Mouse (Mus musculus) small intestine, adult 2 months (tissue): ENCODE results near the gene Slc10a1. TPM values are rescaled to one million over a fixed set of nuclear protein-coding genes. Genes with fewer than 3 reads are reported as not detected.

Experiments
- H3K27ac ChIP-seq: fragments of 200-500 bp; 2 replicates; pipeline ENCODE4 v1.5.1; 2012; ENCODE audit warnings: low read depth, low read length, control low read depth, inconsistent platforms; ENCODE audit not compliant: insufficient read depth
- H3K27me3 ChIP-seq: fragments of 200-500 bp; 2 replicates; pipeline ENCODE4 v1.6.1; 2012; ENCODE audit warnings: mild to moderate bottlenecking, moderate library complexity, low read length, inconsistent platforms; ENCODE audit not compliant: control insufficient read depth, insufficient read depth
- H3K36me3 ChIP-seq: fragments of 200-500 bp; 2 replicates; pipeline ENCODE4 v1.6.1; 2012; ENCODE audit warnings: mild to moderate bottlenecking, low read length, control low read depth, inconsistent platforms; ENCODE audit not compliant: control insufficient read depth, insufficient read depth
- H3K4me1 ChIP-seq: fragments of 200-500 bp; 2 replicates; pipeline ENCODE4 v1.6.1; 2012; ENCODE audit warnings: low read length, inconsistent platforms, mixed read lengths; ENCODE audit not compliant: control insufficient read depth, insufficient read depth, insufficient read length
- H3K4me3 ChIP-seq: fragments of 200-500 bp; 2 replicates; pipeline ENCODE4 v1.5.1; 2012; ENCODE audit warnings: low read depth, mild to moderate bottlenecking, control low read depth, inconsistent platforms, low read length, moderate library complexity
- CTCF ChIP-seq: fragments of 200-500 bp; IDR thresholded peaks from 2 replicates; pipeline ENCODE4 v1.5.1; 2012; ENCODE audit warnings: low read depth, mild to moderate bottlenecking, control low read depth, inconsistent platforms, low read length, moderate library complexity, mixed read lengths; ENCODE audit not compliant: insufficient replicate concordance, insufficient read length; ENCODE audit errors: extremely low read depth
- POLR2A ChIP-seq: fragments of 200-500 bp; IDR thresholded peaks from 2 replicates; pipeline ENCODE4 v1.6.1; 2012; ENCODE audit warnings: low read depth, mild to moderate bottlenecking, control low read depth, inconsistent platforms, low read length, moderate library complexity
- WGBS: fragments of 180-500 bp; shearing (Covaris S2); methylation state at CpG from one replicate; pipeline ENCODE4 v1.1.7; 2018; 5-methylcytosine and 5-hydroxymethylcytosine counted together
- polyA plus RNA-seq: library from polyadenylated mRNA; depleted of rRNA; stranded (reverse); fragments of >200 nt; gene quantifications from 2 replicates; pipeline ENCODE4 v1.2.3, GENCODE M21; 2012

The Slc10a1 gene
- polyA plus RNA-seq, 1 experiment: not detected

DNA sequence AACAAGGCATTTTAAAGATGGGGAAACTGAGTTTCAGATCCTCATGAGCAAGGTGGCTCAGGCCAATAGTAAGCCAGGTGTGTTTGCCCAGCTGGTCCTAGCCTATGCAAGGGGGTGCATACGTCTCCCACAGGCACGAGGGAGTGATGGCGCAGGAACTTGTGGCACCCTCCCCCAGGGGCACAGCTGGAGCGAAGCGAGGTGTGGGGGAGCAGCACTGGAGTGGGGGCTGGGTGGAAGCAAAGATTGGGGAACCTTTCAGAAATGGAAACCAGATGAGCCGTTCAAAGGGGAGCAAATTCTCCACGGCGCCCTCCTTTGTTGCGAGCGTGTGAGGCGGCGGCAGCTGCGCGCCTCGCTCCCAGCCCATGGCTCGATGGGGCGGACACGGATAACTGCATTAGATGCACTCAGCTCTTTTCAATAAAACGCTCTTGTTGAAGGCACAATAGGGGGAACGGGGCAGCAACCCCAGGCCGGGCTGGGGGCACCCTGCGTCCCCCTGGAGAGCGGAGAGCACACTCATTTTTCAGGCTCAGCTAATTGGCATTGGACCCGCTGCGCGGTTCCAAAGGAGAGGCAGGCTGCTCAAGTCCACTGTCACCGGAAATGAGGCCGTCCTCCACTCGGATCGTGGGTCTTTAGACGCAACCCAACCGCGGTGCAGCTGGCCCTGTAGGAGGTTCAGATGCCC is 30.2 kb upstream of the Slc10a1 start:
- no peak for TF ChIP-seq CTCF
- no peak for TF ChIP-seq POLR2A
- Histone ChIP-seq H3K27ac (no peak overlapping the region), H3K4me3 (no peak overlapping the region), H3K27me3 (peaks cover 8% of the 10 kb centered on the region; the same call in 1 of the 2 replicates), H3K36me3 (no peaks in the 10 kb centered on the region), H3K4me1 (no peaks in the 10 kb centered on the region; the same call in 1 of the 2 replicates)
- 16% methylated on average over 33 of the region's 33 CpGs for WGBS

DNA sequence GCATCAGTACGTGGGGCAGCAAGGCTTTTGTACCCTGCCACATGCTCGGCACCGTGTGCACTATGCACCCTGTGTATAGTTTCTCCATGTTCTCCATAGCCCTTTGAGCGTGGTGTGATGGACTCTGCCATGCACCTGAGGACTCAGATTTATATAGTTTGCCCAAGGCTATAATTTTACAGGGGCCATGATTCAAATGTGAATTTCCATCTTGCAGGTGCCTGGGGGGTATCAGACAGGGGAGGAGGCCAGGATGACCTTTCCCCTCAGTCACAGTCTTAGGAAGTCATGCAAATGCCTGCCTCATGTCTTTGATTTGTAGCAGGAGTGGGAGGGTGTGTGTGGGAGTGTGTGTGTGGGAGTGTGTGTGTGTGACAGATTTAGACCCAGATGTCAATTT is 29.1 kb upstream of the Slc10a1 start:
- H3K36me3 ChIP-seq: no peaks in the 10 kb centered on the region
- H3K4me3 ChIP-seq: no peak overlapping the region
- no peak for TF ChIP-seq POLR2A
- no peak for TF ChIP-seq CTCF
- peaks cover 8% of the 10 kb centered on the region; the same call in 1 of the 2 replicates for H3K27me3 ChIP-seq
- 82% methylated on average over 4 of the region's 4 CpGs for WGBS
- no peaks in the 10 kb centered on the region; the same call in 1 of the 2 replicates for H3K4me1 ChIP-seq
- no peak overlapping the region for H3K27ac ChIP-seq

DNA sequence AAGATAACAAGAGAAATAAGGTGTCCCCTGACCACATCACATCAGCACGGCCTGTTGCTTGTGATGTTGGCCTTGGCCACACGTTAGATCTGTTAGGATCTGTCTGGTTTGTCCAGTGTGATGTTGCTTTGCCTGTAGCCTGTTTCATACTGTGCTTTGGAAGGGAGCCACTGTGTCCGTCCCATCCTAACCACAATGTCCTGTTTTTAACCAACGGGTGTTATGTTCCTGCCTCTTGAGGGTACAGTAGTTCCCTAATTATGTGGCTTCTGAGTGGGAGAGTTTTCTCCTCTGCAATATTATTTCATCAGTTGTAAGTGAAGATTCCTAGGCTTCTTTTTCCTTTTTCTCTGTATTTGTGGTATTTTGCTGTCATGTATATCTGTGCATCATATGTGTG is 26.8 kb upstream of the Slc10a1 start:
- no peak overlapping the region for H3K4me3 ChIP-seq
- WGBS: 84% methylated on average over 4 of the region's 4 CpGs
- TF ChIP-seq POLR2A (no peak), CTCF (no peak)
- no peaks in the 10 kb centered on the region for H3K4me1 ChIP-seq
- peaks cover 8% of the 10 kb centered on the region for H3K27me3 ChIP-seq
- H3K27ac ChIP-seq: no peak overlapping the region
- H3K36me3 ChIP-seq: no peaks in the 10 kb centered on the region

DNA sequence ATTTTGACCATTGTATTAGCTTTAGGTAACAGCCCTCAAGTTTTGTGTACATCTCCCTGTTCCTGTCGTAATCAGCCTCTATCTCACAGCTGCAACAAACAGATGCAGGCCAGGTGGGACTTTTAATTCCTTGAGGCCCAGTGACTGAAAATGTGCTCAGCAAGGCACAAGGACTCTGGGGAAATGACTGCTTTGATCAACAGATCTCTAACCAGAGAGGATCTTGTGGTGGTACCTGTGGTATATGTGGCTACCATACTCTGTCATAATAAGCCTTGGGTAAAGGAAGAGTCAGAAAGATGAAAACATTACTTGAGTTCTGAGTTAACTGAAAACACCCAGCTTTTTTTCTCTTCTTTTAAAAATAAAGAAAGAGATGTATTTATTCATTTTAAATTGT is 25.3 kb upstream of the Slc10a1 start:
- WGBS: 74% methylated on average over 1 of the region's 1 CpGs
- Histone ChIP-seq H3K4me1 (no peaks in the 10 kb centered on the region), H3K36me3 (no peaks in the 10 kb centered on the region), H3K27me3 (peaks cover 5% of the 10 kb centered on the region), H3K27ac (no peak overlapping the region), H3K4me3 (no peak overlapping the region)
- TF ChIP-seq POLR2A: no peak
- no peak for TF ChIP-seq CTCF

DNA sequence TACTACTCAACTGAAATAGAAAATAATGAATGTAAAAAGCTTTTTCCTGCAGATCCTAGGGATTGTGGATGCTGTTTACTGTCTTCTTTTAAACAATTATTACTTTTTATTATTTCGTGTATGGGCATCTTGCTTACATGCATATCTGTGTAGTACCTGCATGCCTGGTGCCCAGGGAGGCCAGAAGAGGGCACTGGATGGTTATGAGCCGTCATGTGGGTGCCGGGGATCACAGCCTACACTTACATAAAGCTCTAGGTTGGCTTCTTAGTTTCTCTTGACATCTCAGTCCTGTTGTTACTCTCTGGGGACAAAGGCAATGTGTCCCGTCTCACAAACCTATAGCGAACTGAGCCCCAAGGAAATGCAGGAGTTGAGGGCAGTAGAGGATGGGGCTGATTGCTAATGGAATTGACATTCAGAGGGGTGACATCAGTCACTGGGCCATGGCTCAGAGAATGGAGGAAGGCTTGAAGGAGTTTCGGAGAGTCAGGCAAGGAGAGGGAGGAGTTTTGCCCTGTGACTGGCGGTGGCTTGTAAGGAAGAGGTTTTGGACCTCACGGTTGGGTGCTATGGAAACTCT is 24.1 kb upstream of the Slc10a1 start:
- no peaks in the 10 kb centered on the region; the same call in none of the 2 replicates for H3K27me3 ChIP-seq
- H3K4me3 ChIP-seq: no peak overlapping the region
- 75% methylated on average over 8 of the region's 8 CpGs for WGBS
- no peaks in the 10 kb centered on the region for H3K4me1 ChIP-seq
- no peaks in the 10 kb centered on the region for H3K36me3 ChIP-seq
- H3K27ac ChIP-seq: no peak overlapping the region
- TF ChIP-seq POLR2A (no peak), CTCF (no peak)

DNA sequence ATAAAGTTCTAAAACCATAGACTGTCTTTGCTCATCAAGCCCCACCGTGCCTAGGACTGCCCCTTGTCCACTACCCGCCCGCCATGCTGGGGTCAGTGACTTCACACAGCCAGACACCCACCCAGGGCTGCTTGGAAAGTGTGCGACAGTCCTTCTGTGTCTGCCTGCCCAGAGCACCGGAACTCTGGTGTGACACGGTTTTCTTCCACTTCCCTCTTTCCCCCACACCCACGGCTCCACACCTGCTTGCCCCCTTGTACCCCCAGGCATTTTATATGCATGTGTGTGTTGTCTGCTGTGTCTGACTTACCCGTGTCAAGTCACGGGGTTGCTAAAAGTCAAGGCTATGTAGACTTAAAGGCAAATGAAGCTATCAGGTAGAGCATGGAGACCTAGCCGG is 23.3 kb upstream of the Slc10a1 start:
- TF ChIP-seq CTCF: no peak
- WGBS: 69% methylated on average over 10 of the region's 10 CpGs
- H3K27ac ChIP-seq: no peak overlapping the region

DNA sequence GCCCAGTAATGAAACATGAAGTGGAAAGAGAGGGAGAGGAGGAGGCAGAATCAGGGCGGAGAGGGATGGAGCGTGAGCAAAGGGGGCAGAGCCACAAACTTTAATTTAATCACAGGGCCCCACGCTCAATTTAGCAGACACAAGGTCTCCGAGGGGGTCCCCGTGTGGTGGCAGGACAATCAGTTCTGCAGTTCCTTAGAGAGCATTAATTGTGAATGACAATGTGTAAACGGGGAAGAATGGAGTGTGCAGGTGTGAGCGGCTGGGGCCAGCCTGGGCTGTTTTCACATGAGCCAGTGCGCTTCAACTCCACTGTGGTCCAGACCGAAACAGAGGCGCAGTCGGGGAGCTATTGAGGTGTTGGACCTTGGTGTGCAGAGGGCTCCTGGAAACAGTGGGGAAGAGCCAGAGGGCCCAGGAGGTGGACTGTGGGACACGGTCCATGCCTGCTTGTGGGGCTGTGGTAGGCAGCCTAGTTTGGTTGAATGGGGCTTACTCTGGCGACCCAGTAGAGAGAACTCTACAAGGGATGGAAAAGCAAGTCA is 22.5 kb upstream of the Slc10a1 start:
- no peak for TF ChIP-seq CTCF
- TF ChIP-seq POLR2A: no peak
- Histone ChIP-seq H3K4me1 (no peaks in the 10 kb centered on the region), H3K27ac (no peak overlapping the region), H3K36me3 (no peaks in the 10 kb centered on the region), H3K27me3 (no peaks in the 10 kb centered on the region; the same call in 1 of the 2 replicates), H3K4me3 (no peak overlapping the region)
- 89% methylated on average over 13 of the region's 13 CpGs for WGBS

More for the DNA sequence above, 23.3 kb upstream of the Slc10a1 start:
- Histone ChIP-seq H3K36me3 (no peaks in the 10 kb centered on the region), H3K27me3 (no peaks in the 10 kb centered on the region; the same call in 1 of the 2 replicates), H3K4me1 (no peaks in the 10 kb centered on the region), H3K4me3 (no peak overlapping the region)
